Mouse (Mus musculus) heart, adult 2 months (tissue): ENCODE data around the gene Pnrc2. TPM values are rescaled to one million over a fixed set of nuclear protein-coding genes. Genes with fewer than 3 reads are reported as not detected.

Experiments
- DNase-seq, 2 experiments: peaks; one replicate each; pipeline ENCODE4 v3.0.0; 2021
- H3K27ac ChIP-seq: fragments of 200-600 bp; 2 replicates; pipeline ENCODE4 v1.8.1; 2022
- H3K27me3 ChIP-seq: fragments of 200-500 bp; 2 replicates; pipeline ENCODE4 v1.6.1; 2012; ENCODE audit warnings: mild to moderate bottlenecking, low read length, inconsistent platforms, mixed read lengths; ENCODE audit not compliant: control insufficient read depth, insufficient read depth
- H3K36me3 ChIP-seq: fragments of 200-500 bp; 2 replicates; pipeline ENCODE4 v1.6.1; 2012; ENCODE audit warnings: low read length, inconsistent platforms; ENCODE audit not compliant: control insufficient read depth, insufficient read depth
- H3K4me1 ChIP-seq: fragments of 200-500 bp; 2 replicates; pipeline ENCODE4 v1.6.1; 2011; ENCODE audit warnings: low read length; ENCODE audit not compliant: control insufficient read depth, insufficient read depth
- H3K4me3 ChIP-seq: fragments of 200-600 bp; 2 replicates; pipeline ENCODE4 v1.8.1; 2022
- H3K79me2 ChIP-seq: fragments of 200-500 bp; replicated peaks from 2 replicates; pipeline ENCODE4 v1.6.1; 2012; ENCODE audit warnings: mild to moderate bottlenecking, inconsistent platforms, low read length, moderate library complexity, mixed read lengths; ENCODE audit not compliant: control insufficient read depth, insufficient read depth
- H3K9ac ChIP-seq: fragments of 200-500 bp; 2 replicates; pipeline ENCODE4 v1.6.1; 2012; ENCODE audit warnings: low read depth, mild to moderate bottlenecking, control low read depth, inconsistent platforms, low read length, mixed read lengths
- CTCF ChIP-seq: fragments of 200-600 bp; IDR thresholded peaks from 2 replicates; pipeline ENCODE4 v1.8.1; 2022; ENCODE audit warnings: antibody characterized with exemption, mild to moderate bottlenecking, moderate library complexity
- EP300 ChIP-seq: fragments of 200-500 bp; IDR thresholded peaks from 2 replicates; pipeline ENCODE4 v1.6.1; 2011; ENCODE audit warnings: low read depth, low read length, control low read depth; ENCODE audit not compliant: insufficient read depth
- POLR2A ChIP-seq: fragments of 200-500 bp; IDR thresholded peaks from 2 replicates; pipeline ENCODE4 v1.6.1; 2011; ENCODE audit warnings: mild to moderate bottlenecking, low read depth, low read length, control low read depth; ENCODE audit not compliant: insufficient read depth
- WGBS: fragments of 180-500 bp; shearing (Covaris S2); methylation state at CpG from one replicate; pipeline ENCODE4 v1.1.7; 2018; 5-methylcytosine and 5-hydroxymethylcytosine counted together
- intact Hi-C: fragments of 180-260 bp; cut with DNase I; formaldehyde crosslinking; loops from one replicate; pipeline ENCODE4 v1.15.1; 2025
- polyA plus RNA-seq: library from polyadenylated mRNA; depleted of rRNA; stranded (reverse); fragments of >200 nt; gene quantifications from 2 replicates; pipeline ENCODE4 v1.2.3, GENCODE M21; 2012
- total RNA-seq, 2 experiments: library from RNA; stranded (reverse); gene quantifications; 2 replicates each; pipeline ENCODE4 v1.2.3; 2021

The Pnrc2 gene
- total and polyA plus RNA-seq, 3 experiments, result 14.9 to 81.2 (median 58.8) TPM

DNA sequence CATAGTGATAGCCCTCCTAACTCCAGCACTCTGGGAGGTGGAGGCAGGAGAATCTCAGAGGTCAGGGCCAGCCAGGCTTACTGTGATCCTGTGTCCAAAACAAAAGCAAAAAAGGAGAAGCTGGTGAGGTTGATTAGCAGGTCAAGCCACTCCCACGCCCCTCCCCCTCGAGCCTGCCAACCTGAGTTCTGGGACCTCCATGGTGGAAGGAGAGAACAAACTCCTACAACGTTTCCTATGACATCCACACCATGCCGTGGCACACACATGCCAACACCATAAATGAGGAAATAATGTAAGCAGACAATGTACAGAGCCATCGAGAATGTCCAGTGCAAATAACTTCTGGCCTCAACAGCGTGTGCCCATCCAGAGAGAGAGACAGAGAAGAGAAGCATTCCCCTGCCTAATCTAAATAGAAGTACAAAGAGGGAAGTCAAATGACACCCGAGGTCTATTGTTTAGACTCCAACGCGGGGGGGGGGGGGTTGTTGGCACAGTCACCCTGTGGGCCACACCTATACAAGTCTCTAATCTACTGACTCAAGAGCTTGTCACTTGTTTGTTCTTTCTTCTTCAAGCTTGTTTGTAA, 2.4 kb upstream of the Pnrc2 start:
- peak overlapping the region; percentile 100 for H3K27ac ChIP-seq
- intact Hi-C loops, result loop anchor here (5.0 kb wide), 2 partner anchors 59 to 169 kb away; no protein-coding TSS in a partner anchor
- no peaks in the 10 kb centered on the region for H3K27me3 ChIP-seq
- peaks cover 18% of the 10 kb centered on the region for H3K4me1 ChIP-seq
- H3K36me3 ChIP-seq, result peaks cover 29% of the 10 kb centered on the region
- TF ChIP-seq POLR2A, result peak; percentile 12; the same call in 1 of the 2 replicates
- TF ChIP-seq CTCF, result no peak
- 5% methylated on average over 9 of the region's 9 CpGs for WGBS
- H3K4me3 ChIP-seq, result peak overlapping the region; percentile 15
- no peaks in the 10 kb centered on the region for H3K79me2 ChIP-seq
- peak; percentile 69 to 77 for DNase-seq
- peak overlapping the region; percentile 60 for H3K9ac ChIP-seq

DNA sequence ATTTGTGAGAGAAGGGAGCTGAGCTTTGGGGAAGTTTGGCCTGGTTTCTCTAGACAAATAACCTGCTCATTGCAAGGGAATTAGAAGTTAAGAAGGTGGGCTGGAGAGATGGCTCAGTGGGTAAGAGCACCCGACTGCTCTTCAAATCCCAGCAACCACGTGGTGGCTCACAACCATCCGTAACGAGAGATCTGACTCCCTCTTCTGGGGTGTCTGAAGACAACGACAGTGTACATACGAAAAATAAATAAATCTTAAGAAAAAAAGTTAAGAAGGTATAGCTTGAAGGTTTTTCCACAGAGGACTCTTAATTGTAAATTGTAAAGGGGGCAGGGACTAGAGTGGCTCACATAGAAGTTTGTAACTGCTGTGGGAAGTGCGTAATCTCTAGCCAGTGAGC, 1.9 kb upstream of the Pnrc2 start:
- Histone ChIP-seq H3K36me3 (peaks cover 34% of the 10 kb centered on the region), H3K9ac (peak overlapping the region; percentile 60), H3K27me3 (no peaks in the 10 kb centered on the region), H3K27ac (peak overlapping the region; percentile 100), H3K4me1 (peaks cover 22% of the 10 kb centered on the region), H3K79me2 (no peaks in the 10 kb centered on the region), H3K4me3 (no peak overlapping the region; the same call in 1 of the 2 replicates)
- intact Hi-C loops, result loop anchor here (5.0 kb wide), 2 partner anchors 58 to 168 kb away; no protein-coding TSS in a partner anchor
- peak in 1 of 2 experiments; percentile 30 for DNase-seq
- WGBS, result 36% methylated on average over 7 of the region's 7 CpGs
- TF ChIP-seq CTCF (no peak), EP300 (no peak), POLR2A (no peak)

DNA sequence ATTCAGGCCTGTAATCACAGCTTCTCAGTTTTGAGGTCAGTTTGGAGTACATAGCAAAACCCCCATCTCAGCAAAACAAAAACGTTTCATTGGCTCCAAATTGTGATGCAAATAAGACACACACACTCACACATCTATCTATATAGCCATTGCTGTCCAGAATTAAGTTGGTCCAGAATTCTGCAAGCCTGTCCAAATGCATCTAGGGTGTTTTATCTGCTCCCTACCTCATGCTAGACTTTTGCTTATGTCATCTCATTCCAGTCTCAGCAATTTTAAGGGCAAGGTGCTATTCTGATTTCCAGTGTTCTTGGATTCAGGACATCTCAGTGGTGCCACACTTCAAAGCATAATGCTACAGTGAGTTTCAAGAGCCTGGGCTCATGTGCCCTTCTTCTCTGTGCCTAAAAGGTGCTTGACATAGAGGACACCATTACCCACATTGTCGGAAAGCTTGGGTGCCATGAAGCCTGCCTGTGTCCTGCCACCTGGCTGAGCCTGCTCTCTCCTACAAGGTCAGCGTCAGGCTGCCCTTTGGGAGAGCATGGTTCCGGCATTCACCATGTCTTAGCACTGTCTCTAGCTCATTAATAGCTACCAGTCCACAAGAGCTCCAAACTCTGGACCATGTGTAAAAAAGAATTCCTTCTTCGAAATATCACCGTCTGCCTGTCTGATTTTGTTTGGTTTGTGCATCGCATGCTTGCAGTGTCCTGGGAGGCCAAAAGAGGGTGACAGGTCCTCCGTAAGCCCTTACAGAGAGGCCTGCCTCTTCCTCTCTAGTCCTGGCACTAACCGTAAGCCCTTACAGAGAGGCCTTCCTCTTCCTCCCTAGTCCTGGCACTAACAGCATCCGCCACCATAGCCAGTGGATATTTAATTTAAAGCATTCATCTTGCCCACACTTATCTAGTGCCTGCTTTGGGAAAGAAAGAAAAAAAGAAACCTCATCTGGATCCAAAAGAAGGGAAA, 1.2 kb upstream of the Pnrc2 start:
- Histone ChIP-seq H3K4me3 (no peak overlapping the region; the same call in 1 of the 2 replicates), H3K9ac (peak overlapping the region; percentile 4; the same call in 1 of the 2 replicates), H3K36me3 (peaks cover 37% of the 10 kb centered on the region), H3K79me2 (no peaks in the 10 kb centered on the region), H3K27ac (peak overlapping the region; percentile 100), H3K27me3 (no peaks in the 10 kb centered on the region), H3K4me1 (peaks cover 22% of the 10 kb centered on the region)
- DNase-seq, result no peak
- intact Hi-C loops, result loop anchor here (5.0 kb wide), 3 partner anchors 38 to 168 kb away; no protein-coding TSS in a partner anchor
- WGBS, result 67% methylated on average over 10 of the region's 10 CpGs
- TF ChIP-seq EP300, result no peak

DNA sequence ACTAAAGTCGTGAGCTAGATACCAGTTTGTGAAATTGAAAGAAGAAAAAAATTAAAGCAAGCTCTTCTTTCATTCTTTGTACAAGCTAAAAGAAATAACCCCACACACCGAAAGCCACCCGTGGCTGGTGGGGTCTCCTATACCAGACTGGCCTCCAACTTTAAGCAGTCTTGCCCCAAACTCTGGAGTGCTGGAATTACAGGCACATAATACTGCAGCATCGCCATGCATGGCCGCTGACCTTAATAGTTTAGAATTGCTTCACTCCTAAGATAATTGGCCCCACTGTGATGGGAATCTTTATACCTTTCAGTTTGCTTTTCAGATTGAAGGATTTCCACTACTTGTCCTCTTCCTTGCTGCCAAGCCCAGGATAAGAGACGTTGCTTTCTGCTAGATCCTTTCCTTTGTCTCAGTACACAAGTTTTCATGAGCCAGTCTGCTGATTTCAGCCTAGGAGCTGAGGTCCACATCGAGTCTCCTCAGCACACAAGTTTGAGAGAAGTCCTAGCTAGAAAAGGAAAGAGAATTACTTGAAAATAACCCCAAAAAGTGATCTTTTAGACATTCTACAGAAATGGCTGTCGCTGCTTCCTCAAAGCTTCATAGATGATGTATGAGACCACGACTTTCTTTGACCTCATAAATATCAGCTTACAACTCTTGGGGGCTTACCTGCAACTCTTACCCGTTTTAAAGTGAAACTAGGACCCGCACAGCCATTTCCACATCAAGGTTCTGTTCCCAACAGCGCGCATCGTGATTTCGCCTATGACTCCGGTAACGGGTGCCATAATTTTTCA, 860 bp downstream of the Pnrc2 start:
- H3K27me3 ChIP-seq, result no peaks in the 10 kb centered on the region
- peak overlapping the region; percentile 98 for H3K9ac ChIP-seq
- H3K27ac ChIP-seq, result peak overlapping the region; percentile 100
- TF ChIP-seq EP300 (no peak), CTCF (no peak), POLR2A (no peak)
- peaks cover 24% of the 10 kb centered on the region for H3K4me1 ChIP-seq
- H3K36me3 ChIP-seq, result peaks cover 48% of the 10 kb centered on the region
- no peaks in the 10 kb centered on the region for H3K79me2 ChIP-seq
- WGBS, result 1% methylated on average over 17 of the region's 17 CpGs
- no peak for DNase-seq
- intact Hi-C loops, result loop anchor here (1.0 to 5.0 kb wide), 2 partner anchors 16 to 35 kb away; no protein-coding TSS in a partner anchor
- H3K4me3 ChIP-seq, result peak overlapping the region; percentile 85

DNA sequence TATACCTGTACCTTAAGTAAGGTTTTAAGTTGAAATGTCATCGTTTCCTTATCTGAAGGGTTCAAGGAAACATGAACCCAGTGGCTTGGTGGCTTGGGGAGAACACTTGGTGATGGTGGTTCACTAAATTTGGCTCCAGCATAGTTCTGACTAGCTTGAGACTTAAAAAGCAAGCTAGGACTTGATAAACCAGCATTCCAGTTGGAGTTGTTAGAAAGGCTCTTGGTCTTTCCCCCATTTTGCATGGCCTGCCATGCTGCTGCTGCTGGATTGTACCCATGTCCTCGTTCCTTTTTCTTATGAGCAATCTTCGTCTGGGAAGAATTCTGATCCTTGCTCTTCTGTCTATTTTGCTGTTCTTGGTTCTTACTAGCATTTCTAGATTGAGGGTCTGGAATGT, 1.6 kb downstream of the Pnrc2 start:
- Histone ChIP-seq H3K4me3 (peak overlapping the region; percentile 85), H3K27me3 (no peaks in the 10 kb centered on the region), H3K36me3 (peaks cover 48% of the 10 kb centered on the region), H3K4me1 (peaks cover 23% of the 10 kb centered on the region), H3K9ac (no peak overlapping the region), H3K79me2 (no peaks in the 10 kb centered on the region), H3K27ac (peak overlapping the region; percentile 100; the same call in 1 of the 2 replicates)
- no peak for DNase-seq
- TF ChIP-seq CTCF, result no peak
- TF ChIP-seq EP300, result no peak
- TF ChIP-seq POLR2A, result no peak
- 10% methylated on average over 3 of the region's 3 CpGs for WGBS
- intact Hi-C loops, result loop anchor here (5.0 kb wide), 1 partner anchor 35 kb away; no protein-coding TSS in a partner anchor
